Mouse (Mus musculus) limb, embryonic 12.5 days (tissue): ENCODE results near the gene Hlx. TPM values are rescaled to one million over a fixed set of nuclear protein-coding genes. Genes with fewer than 3 reads are reported as not detected.

Experiments
- ATAC-seq: fragments of 200-750 bp; cut with Nextera tagmentation; 2 replicates; pipeline ENCODE4 v1.8.0; 2017; ENCODE audit warnings: low read depth, moderate TSS enrichment; ENCODE audit not compliant: insufficient number of reproducible peaks, insufficient read depth, low FRiP score, low TSS enrichment
- H3K27ac ChIP-seq: fragments of 300-500 bp; sonication (generic); 2 replicates; pipeline ENCODE4 v1.5.1; 2016; ENCODE audit warnings: mild to moderate bottlenecking, moderate library complexity
- H3K27me3 ChIP-seq: fragments of 300-500 bp; sonication (generic); 2 replicates; pipeline ENCODE4 v1.6.1; 2016; ENCODE audit warnings: mild to moderate bottlenecking, moderate library complexity
- H3K36me3 ChIP-seq: fragments of 300-500 bp; sonication (generic); 2 replicates; pipeline ENCODE4 v1.6.1; 2016; ENCODE audit warnings: mild to moderate bottlenecking, moderate library complexity
- H3K4me1 ChIP-seq: fragments of 300-500 bp; sonication (generic); replicated peaks from 2 replicates; pipeline ENCODE4 v1.6.1; 2016
- H3K4me2 ChIP-seq: fragments of 300-500 bp; sonication (generic); 2 replicates; pipeline ENCODE4 v1.6.1; 2016; ENCODE audit warnings: mild to moderate bottlenecking, moderate library complexity
- H3K4me3 ChIP-seq: fragments of 300-500 bp; sonication (generic); replicated peaks from 2 replicates; pipeline ENCODE4 v1.5.1; 2016; ENCODE audit warnings: mild to moderate bottlenecking
- H3K9ac ChIP-seq: fragments of 300-500 bp; sonication (generic); replicated peaks from 2 replicates; pipeline ENCODE4 v1.6.1; 2016; ENCODE audit warnings: mild to moderate bottlenecking, moderate library complexity
- H3K9me3 ChIP-seq: fragments of 300-500 bp; sonication (generic); 2 replicates; pipeline ENCODE4 v1.6.1; 2016; ENCODE audit warnings: mild to moderate bottlenecking, moderate library complexity
- WGBS: fragments of 180-500 bp; shearing (Covaris S2); methylation state at CpG from one replicate; pipeline ENCODE4 v1.1.7; 2016; 5-methylcytosine and 5-hydroxymethylcytosine counted together
- polyA plus RNA-seq: library from polyadenylated mRNA; unstranded; fragments of >200 nt; fragmentation: Nextera tagmentation; extraction: Ambion mirVana; gene quantifications from 2 replicates; pipeline ENCODE4 v1.2.1, GENCODE M21; 2016

Hlx gene
- polyA plus RNA-seq, 1 experiment from 2014 or later, result 24.1 TPM

DNA sequence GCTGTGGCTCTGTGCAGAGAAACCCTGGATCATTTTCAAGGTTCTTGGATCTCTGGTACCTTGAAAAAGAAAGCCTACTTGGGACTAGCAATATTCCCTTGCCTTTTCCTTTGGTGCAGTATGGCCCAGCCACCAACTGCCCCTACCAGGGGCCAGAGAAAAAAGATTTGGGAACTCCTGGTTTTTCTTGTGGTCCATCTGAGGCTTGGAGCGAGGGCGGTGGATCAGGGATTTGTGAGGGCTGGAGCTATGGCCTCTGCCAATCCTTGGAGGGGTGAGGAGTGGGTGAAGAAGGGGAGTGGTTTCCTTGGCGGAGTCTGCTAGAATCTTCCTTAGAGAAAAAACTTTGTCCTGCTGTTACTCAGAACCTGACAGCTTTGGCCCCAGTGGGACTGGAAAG is 8.5 kb downstream of the Hlx start:
- Histone ChIP-seq H3K27me3 (peaks cover 100% of the 10 kb centered on the region), H3K4me3 (no peak overlapping the region), H3K4me1 (peaks cover 39% of the 10 kb centered on the region), H3K27ac (no peak overlapping the region), H3K36me3 (no peaks in the 10 kb centered on the region), H3K9ac (no peak overlapping the region), H3K4me2 (no peak overlapping the region), H3K9me3 (no peaks in the 10 kb centered on the region)
- 2% methylated on average over 3 of the region's 3 CpGs for WGBS
- no peak for ATAC-seq

DNA sequence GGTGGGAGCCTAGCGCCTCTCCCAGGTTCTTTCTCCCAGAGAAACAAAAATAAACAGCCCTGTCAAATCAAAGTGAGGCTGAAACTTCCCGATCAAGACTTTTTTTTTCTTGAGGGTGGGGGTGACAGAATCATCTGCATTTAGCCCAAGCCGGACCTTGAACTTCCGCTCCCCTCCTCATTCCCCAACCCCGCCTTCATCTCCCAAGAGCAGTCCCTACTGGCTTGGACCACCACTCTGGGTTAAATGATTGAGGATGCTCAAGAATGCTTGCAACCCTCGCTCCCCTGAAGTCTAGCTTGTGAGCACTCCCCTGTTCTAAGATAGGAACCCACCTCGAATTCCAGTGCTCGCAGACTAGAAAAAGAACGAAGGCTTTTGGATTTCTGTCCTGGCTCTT is 11.3 kb downstream of the Hlx start:
- peaks cover 28% of the 10 kb centered on the region for H3K4me1 ChIP-seq
- 0 out of 2 replicates have a peak overlapping the region, but pooled peaks have one; percentile 13 for H3K4me2 ChIP-seq
- no peak for ATAC-seq
- peaks cover 100% of the 10 kb centered on the region for H3K27me3 ChIP-seq
- H3K4me3 ChIP-seq, result no peak overlapping the region
- no peak overlapping the region for H3K27ac ChIP-seq
- no peaks in the 10 kb centered on the region for H3K9me3 ChIP-seq
- no peaks in the 10 kb centered on the region for H3K36me3 ChIP-seq
- under 1% methylated on average over 9 of the region's 9 CpGs for WGBS
- H3K9ac ChIP-seq, result no peak overlapping the region

DNA sequence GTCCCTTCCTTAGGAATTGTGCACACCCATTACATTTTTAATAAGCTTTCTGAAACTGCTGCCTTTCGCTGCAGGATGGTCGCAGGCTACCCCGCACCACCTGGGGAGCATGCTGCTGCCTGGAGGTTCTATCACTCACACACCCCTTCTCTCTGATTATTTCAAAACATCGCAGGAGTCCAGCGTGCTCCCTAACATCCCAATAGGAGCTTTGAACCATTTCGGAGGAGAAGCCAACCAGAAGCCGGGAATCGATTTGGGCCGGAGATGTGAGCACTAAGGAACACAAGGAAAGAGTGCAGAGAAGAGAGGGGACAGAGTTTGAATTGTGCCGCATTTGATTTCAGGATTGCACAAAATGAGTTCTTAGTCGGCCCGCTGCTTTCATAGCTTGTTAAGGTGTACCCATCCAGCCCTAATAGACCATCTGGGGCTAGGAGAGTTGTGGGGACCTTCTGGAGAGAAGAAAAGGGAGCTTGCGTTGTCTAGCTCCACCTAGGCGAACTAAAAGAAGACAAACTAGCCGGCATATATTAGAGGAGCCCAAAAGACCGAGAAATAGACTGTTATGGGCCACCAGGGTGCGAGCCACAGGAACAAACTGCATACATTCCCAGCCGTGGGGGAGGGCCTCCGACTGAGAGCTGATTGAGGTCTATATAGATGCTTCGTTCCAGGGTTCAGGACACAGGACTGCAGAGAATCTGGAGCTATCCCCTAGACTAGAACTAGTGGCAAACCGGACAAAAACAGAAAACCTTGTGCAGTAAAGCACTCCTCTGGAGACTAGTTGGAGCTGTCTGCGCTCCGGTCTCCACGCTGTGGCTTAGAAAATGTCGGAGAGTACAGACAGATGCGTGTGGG is 12.0 kb downstream of the Hlx start:
- H3K9me3 ChIP-seq, result no peaks in the 10 kb centered on the region
- no peak overlapping the region for H3K9ac ChIP-seq
- no peak overlapping the region for H3K4me3 ChIP-seq
- H3K36me3 ChIP-seq, result no peaks in the 10 kb centered on the region
- 1% methylated on average over 26 of the region's 26 CpGs for WGBS
- H3K27me3 ChIP-seq, result peaks cover 100% of the 10 kb centered on the region
- ATAC-seq, result no peak
- H3K4me2 ChIP-seq, result peak overlapping the region; percentile 13; the same call in 1 of the 2 replicates
- H3K27ac ChIP-seq, result no peak overlapping the region
- H3K4me1 ChIP-seq, result peaks cover 22% of the 10 kb centered on the region

DNA sequence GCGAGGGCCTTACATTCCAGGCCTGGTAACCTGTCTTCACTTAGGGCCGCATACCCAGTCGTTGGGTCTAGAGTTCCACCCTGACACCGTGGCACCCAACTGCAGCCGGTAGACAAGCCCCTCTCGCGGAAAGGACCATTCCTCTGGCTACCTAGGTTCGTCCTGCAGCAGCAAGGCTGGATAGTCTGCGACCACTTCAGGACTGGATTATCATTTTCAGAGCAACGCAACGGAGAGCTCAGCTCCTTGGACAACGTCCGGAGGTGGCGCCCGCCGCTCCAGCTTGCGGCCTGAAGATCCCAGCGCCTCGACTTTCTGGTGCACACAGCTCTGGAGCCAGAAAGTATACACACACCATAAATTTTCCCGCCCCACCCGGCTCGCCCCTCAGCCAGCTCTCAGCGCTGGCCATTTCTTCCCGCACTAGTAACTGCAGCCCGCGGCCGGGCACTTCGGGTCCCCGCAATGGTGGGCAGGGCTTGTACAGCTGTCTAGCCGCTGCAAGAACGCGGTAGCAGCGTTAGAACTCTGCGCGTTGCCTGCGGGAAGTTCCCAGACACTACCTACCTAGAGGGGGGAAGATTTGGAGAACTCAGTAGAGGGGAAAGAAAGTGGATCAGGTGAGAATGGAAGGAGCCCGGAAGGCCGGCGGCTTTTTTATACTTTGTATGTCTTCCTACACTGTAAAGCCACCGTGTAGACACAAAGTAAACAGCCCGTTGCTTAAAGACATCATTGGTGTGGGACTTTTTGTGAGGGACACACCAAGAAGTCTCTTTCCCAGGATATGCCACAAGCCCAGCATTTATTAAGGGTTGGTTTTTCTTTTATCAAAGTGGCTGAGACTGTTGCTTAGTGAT is 13.9 kb downstream of the Hlx start:
- under 1% methylated on average over 41 of the region's 41 CpGs for WGBS
- Histone ChIP-seq H3K4me3 (peak overlapping the region; percentile 23), H3K27me3 (peaks cover 99% of the 10 kb centered on the region), H3K4me2 (peak overlapping the region; percentile 42), H3K4me1 (peaks cover 11% of the 10 kb centered on the region), H3K9me3 (no peaks in the 10 kb centered on the region), H3K27ac (no peak overlapping the region), H3K36me3 (no peaks in the 10 kb centered on the region), H3K9ac (no peak overlapping the region)
- ATAC-seq, result no peak

DNA sequence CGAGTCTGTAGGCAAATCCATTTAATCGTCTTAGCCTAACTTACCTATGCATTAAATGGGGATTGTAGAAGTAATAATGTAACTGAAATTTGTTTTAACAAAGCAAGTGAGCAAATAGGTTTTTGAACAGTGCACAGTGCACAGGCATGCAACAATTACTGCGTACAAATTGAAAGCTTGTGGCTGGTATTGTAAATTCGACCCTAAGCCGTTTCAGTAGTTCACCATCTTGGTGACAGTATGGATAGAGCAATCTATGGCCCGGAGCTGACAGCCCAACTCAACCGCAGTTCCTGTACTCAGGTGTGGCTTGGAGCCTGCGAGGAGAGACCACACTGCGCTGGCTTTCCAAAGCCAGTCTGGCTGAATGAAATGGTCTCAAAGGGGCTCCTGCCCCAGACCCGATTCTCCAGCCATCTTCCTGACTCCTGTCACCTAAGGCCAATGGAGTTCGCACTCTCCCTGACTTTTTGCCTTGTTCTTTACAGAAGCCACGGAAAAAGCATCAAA is 14.7 kb downstream of the Hlx start:
- no peak for ATAC-seq
- Histone ChIP-seq H3K36me3 (no peaks in the 10 kb centered on the region), H3K4me2 (no peak overlapping the region; the same call in 1 of the 2 replicates), H3K9me3 (no peaks in the 10 kb centered on the region), H3K27me3 (peaks cover 98% of the 10 kb centered on the region), H3K9ac (no peak overlapping the region), H3K4me3 (no peak overlapping the region), H3K4me1 (peaks cover 11% of the 10 kb centered on the region), H3K27ac (no peak overlapping the region)
- WGBS, result 2% methylated on average over 12 of the region's 12 CpGs

DNA sequence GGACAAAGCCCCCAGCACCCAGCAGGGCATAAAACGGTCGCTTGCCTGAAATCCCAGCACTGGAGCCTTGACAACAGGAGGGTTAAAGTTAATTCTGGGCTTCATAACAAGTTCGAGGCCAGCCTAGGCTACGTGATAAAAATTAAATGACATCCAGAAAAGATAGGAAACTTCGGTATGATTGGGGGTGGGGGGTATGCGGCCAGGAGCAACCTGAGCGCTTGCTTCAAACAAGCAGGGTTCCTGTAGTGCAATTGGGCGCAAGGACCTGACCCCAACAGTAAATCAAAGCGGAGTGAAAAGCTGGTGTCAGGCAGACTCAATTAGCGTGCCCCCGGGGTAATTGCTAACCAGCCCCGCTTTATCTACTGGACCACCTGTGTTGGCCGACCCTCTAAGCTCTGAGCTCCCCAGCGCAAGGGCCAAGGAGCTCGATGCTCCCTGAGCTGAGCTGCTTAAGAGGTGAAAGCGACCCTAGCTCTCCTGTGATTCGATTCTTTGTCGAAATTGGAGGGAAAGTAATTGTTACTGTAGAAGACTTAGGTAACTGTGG is 15.3 kb downstream of the Hlx start:
- peaks cover 98% of the 10 kb centered on the region for H3K27me3 ChIP-seq
- no peak overlapping the region for H3K4me3 ChIP-seq
- no peaks in the 10 kb centered on the region for H3K9me3 ChIP-seq
- no peak overlapping the region for H3K9ac ChIP-seq
- no peak overlapping the region for H3K27ac ChIP-seq
- WGBS, result under 1% methylated on average over 18 of the region's 18 CpGs
- H3K36me3 ChIP-seq, result no peaks in the 10 kb centered on the region
- H3K4me1 ChIP-seq, result peaks cover 11% of the 10 kb centered on the region
- no peak for ATAC-seq
- H3K4me2 ChIP-seq, result no peak overlapping the region

DNA sequence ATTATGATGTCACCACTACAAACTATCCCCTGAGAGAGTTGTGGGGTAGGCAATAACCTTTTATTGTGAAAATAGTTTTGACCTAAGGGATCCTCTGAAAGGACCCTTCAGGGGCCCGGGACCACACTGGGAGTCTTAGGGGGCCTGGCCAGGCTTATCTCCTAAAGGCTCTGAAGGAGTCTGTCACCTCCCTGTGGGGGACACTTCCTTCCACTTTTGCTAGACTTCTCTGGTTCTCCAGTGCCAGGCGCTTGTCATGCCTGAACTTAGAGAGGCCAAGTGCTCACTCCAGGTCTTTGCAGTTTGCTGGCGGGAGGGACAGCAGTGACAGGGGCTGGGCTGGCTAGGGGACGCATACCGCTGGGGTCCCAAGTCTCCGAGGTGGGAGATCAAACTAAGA is 16.3 kb downstream of the Hlx start:
- peaks cover 94% of the 10 kb centered on the region for H3K27me3 ChIP-seq
- H3K4me3 ChIP-seq, result no peak overlapping the region
- WGBS, result 3% methylated on average over 6 of the region's 6 CpGs
- H3K36me3 ChIP-seq, result no peaks in the 10 kb centered on the region
- H3K9me3 ChIP-seq, result peaks cover 4% of the 10 kb centered on the region; the same call in 1 of the 2 replicates
- ATAC-seq, result no peak
- no peak overlapping the region for H3K27ac ChIP-seq
- H3K9ac ChIP-seq, result no peak overlapping the region
- H3K4me2 ChIP-seq, result no peak overlapping the region
- H3K4me1 ChIP-seq, result peaks cover 11% of the 10 kb centered on the region

DNA sequence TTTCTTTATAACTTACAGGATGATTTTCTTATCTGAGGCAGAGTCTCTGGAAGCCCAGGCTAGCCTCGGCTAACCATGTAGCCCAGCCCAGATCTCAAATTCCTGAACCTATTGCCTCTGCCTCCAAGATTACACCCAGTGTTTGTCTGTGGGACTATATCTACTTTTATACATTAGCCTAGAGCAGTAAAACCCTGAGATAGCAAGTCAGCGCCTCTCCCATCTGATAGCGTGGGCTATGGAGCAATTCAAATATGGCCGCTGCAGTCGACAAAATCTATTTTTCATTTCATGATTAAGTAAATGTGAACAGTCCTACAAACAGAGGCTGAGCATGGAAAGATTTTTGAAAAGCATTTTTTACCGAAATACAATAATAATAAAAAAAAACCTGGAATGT is 16.7 kb downstream of the Hlx start:
- H3K9ac ChIP-seq, result no peak overlapping the region
- H3K4me2 ChIP-seq, result no peak overlapping the region
- no peaks in the 10 kb centered on the region for H3K36me3 ChIP-seq
- H3K27ac ChIP-seq, result no peak overlapping the region
- H3K4me3 ChIP-seq, result no peak overlapping the region
- peaks cover 93% of the 10 kb centered on the region for H3K27me3 ChIP-seq
- peaks cover 4% of the 10 kb centered on the region; the same call in 1 of the 2 replicates for H3K9me3 ChIP-seq
- no peak for ATAC-seq
- 16% methylated on average over 6 of the region's 6 CpGs for WGBS
- H3K4me1 ChIP-seq, result peaks cover 10% of the 10 kb centered on the region

DNA sequence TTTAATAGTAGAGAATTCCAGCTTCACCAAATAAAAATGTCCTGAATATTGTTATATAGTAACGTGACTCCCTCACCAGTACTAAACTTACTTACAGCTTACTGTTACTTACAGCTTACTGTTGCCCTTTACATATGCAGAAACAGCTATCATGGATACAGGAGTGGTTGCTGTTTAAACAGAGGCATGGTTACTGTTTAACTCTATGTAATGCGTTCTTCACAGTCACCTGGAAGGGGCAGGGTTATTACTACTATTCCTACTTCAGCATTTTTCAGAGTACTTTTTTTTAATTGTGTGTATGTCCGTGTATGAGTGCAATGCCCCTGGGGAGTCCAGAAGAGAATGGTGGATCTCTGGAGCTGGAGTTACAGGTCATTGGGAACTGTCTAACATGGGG is 17.9 kb downstream of the Hlx start:
- Histone ChIP-seq H3K27me3 (peaks cover 90% of the 10 kb centered on the region), H3K9me3 (peaks cover 4% of the 10 kb centered on the region; the same call in 1 of the 2 replicates), H3K4me3 (no peak overlapping the region), H3K36me3 (no peaks in the 10 kb centered on the region), H3K27ac (no peak overlapping the region), H3K4me1 (peaks cover 8% of the 10 kb centered on the region), H3K4me2 (no peak overlapping the region), H3K9ac (no peak overlapping the region)
- WGBS, result 28% methylated on average over 3 of the region's 3 CpGs
- no peak for ATAC-seq

DNA sequence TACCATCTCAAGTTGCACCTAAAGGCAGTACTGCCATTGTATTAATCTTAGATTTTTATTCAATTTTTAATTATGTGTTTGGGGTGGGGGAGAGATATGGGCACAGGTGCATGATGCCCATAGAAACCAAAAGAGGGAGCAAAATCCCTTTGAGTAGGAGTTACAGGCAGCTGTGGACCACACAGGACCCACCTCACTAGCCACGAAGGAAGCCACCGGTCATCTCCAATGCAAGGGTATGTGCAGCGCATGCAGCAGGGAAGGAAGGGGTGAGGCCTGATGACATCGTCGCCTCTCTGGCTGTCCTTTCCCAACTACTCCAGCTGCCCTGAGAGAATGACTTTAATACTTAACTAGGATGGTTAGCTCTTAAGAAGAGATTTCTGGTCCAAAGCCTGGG is 18.7 kb downstream of the Hlx start:
- Histone ChIP-seq H3K27ac (no peak overlapping the region), H3K4me1 (peaks cover 14% of the 10 kb centered on the region), H3K4me2 (no peak overlapping the region), H3K36me3 (no peaks in the 10 kb centered on the region), H3K27me3 (peaks cover 90% of the 10 kb centered on the region), H3K9me3 (peaks cover 4% of the 10 kb centered on the region; the same call in 1 of the 2 replicates), H3K4me3 (no peak overlapping the region), H3K9ac (no peak overlapping the region)
- no peak for ATAC-seq
- 59% methylated on average over 5 of the region's 5 CpGs for WGBS
